Mouse (Mus musculus) lung, postnatal 0 days (tissue): ENCODE measurements around the gene Hs6st1.

Source experiments
- CTCF ChIP-seq: IDR thresholded peaks from 2 replicates; pipeline ENCODE4 v1.5.1; 2016; ENCODE audit warnings: antibody characterized with exemption, mild to moderate bottlenecking
- EP300 ChIP-seq: IDR thresholded peaks from 2 replicates; pipeline ENCODE4 v1.6.1; 2016; ENCODE audit warnings: antibody characterized with exemption, mild to moderate bottlenecking, control low read depth

GRCm38 (mm10) chr1:36085069-36085468 lies 16.9 kb downstream of the Hs6st1 start:
- TF ChIP-seq CTCF (no peak), EP300 (no peak)
